Mouse (Mus musculus): ENCODE data around the gene Cep63.

- TF ChIP-seq CTCF (IDR thresholded peaks at IDR 0.05; ENCODE audit: control insufficient read depth, insufficient read depth, low read length) (no peak), POLR2A (IDR thresholded peaks at IDR 0.05; ENCODE audit: borderline replicate concordance, control insufficient read depth, low read depth, low read length) (no peak)
Observed at GRCm38 (mm10) chr9:102647010-102647409, 20.7 kb upstream of the Cep63 start.
